Mouse (Mus musculus) layer of hippocampus, adult 8-10 months (tissue): Measurements from ENCODE around the gene Wdcp. TPM values are rescaled to one million over a fixed set of nuclear protein-coding genes. Genes with fewer than 3 reads are reported as not detected.
"Not testable (repeated sequence)": the region's sequence is repeated elsewhere in the genome, so short reads cannot be mapped to it uniquely, and the experiment has no call there.

ENCODE experiments used
- DNase-seq, 2 experiments: peaks; one replicate each; pipeline ENCODE4 v3.0.0; 2022; ENCODE audit warnings: low spot score in 2 of 2
- total RNA-seq, 4 experiments: library from RNA; stranded (reverse); gene quantifications; 2 replicates each; pipeline ENCODE4 v1.2.4; 2022

Gene Wdcp
- total RNA-seq, 4 experiments from 2014 or later = 11.3 to 14.9 (median 13.7) TPM

DNA sequence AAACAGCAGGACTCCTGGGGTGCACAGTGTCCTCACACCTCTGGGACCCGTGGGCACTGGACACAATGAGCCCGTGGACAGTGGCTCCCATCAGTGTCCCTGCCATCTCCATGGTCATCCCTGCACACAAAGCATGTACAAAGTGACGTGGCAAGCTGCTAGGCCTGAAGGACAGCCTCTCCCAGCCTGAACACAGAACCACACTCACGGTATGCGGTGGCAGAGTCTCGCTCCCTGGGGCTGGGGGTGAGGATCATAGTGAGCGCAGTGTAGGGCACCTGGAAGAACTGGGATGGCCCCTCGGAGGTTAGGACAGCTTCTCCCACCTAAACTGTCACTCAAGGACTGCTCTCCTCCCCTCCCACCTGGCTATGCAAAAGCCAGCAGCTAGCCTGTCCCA is 25.8 kb downstream of the Wdcp start:
- no peak for DNase-seq

DNA sequence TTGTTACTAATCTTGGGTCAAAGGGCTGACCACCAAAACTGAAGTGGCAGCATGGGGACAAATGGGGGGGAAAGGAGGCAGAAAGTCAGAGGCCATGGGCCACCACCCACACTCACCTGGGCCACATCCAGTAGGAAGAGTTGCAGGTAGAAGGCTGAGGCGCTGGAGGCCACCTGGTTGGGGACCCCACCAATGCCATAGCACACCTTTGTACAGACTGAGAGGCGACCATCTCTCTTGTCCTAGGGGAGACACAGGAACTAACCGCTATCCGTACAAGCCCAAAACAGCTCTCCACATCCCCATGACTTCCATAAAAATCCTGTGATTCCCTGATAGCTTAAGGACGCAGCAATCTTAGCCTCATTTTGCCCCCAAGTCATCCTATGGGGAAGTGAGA is 28.2 kb downstream of the Wdcp start:
- DNase-seq = no peak

DNA sequence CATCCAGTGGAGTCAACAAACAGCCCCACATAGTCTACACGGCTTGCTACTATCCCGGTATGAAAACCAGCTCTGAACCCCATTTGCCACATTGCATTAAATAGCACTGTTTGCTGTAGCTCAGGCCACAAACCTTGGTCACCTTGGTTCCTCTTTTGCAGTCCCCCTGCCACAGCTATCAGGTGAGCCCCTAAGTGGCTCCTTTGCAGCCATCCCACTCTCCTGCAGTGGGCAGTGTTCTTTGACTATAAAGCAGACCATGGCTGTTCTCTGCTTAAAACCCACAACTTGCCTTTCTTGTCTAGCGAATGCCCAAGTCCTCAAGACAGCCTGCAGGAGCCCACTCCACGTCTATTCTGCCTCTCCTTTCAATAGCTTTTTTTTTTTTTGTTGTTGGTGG is 29.2 kb downstream of the Wdcp start:
- no peak for DNase-seq

DNA sequence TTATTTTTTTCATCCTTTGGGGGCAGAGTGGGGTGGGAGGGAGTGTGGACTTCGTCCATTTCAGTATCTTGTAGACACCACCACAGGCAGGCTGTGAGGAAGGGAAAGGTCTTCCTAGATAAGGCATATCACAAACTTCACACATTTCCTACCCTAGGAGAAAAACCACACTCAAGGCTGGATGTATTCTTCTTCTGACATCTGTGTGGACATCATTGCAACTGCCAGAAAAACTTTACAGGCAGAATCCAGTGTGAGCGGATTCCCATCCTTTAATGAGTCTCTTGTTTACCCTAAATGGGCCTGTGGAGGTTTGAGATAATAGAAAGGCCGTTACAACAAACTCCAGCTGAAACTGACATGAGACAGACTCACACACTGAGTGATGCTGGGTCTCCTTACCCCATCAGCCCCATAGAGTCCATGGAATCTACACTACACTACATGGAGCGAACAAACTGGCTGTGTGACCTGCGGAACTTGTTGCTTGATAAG is 29.9 kb downstream of the Wdcp start:
- DNase-seq = no peak

DNA sequence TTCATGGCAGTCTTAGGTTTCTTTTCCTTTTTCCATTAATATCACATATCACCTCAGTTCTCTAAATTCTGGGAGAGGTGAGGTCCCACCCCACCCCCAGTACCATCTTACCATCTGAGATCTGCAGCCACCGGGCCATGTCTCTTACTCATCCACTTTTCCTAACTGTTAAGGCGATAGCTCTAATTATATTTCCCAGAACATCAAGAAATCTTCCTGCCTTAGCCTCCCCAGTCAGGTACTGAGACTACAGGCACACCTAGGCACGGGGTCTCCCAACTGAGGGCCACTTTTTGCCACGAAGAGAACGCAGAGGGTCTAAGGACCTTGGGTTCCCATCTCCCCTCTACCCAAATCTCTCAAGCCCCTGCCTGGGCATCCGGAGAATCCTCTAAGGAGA is 30.4 kb downstream of the Wdcp start:
- DNase-seq = no peak

DNA sequence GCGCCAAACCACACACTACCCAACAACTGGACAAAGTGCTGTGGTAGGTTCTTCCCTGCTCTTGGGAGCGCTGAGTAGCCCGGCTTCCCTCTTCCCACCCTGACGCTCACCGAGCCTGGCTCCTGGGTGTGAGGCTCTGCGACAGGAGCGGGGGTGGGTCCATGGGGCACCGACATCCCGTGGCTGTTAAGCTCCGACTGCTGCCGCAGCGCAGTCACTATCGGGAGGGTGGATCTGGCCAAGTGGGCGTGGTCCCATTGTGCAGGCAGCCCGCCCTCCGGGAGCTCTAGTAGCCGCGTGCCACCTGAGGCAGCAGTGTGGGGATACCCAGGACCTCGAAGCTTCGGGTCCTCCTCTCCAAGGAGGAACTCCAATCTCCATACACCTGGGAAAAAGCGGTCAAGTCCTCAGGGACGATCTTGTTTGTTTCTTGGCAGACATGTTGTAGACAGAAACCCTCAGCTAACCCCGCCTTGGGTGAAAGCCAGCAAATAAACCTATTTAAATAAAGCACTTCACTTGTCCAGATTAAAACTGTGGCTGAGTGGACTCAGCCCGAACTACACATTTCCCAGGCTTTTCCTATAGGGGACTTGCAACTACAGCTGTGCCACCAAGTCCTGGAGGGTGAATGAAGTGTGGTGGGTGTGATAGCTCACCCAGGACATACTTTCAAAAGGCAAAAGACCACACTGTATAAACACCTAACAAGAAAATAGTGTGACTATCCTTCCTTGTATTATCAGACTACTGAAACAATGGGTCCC is 31.2 kb downstream of the Wdcp start, which contains the start of gene Mfsd2b:
TSS of gene Mfsd2b (minus strand) at position 199 of the 767 bp plus-strand sequence.
- no peak for DNase-seq

DNA sequence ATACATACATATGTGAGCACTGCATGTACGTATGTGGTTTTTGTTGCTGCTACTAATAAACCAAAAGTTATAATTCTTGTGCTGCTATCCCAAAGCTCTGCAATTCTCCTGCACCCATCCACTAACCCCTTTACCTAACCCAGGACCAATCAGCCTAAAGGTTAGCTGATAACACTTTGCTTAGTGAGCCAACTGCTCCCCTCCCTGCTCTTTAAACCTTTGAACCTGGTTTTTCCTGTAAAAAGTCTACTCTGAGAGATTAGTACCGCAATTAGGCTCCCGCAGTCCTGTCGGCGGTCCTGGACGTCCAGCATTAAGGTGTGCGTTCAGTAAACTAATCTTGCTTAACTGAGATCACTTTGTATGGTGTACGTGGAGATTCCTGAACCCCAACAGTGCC is 32.5 kb downstream of the Wdcp start:
- no peak for DNase-seq

DNA sequence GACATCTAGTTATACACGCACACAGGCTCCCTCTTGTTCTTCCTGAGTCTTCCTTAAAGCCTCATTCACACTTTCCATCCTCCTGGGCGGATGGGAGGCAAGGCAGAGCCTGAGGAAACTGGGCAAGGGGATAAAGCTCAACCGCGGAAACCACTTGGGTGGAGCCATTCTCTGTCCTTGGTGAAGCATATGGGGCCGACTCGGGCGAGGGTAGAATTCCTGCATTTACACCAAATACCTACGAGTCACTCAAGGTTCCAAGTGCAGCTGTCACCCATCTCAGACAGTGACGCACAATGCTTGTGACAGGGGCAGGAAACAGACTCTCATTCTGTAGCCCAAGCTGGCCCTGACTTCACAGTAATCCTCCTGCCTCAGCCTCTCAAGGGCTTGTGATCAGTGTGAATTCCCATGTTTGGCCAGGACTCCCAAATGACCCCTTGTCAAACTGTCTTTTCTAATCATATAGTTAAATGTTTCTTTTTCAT is 35.2 kb downstream of the Wdcp start:
- DNase-seq = no peak

DNA sequence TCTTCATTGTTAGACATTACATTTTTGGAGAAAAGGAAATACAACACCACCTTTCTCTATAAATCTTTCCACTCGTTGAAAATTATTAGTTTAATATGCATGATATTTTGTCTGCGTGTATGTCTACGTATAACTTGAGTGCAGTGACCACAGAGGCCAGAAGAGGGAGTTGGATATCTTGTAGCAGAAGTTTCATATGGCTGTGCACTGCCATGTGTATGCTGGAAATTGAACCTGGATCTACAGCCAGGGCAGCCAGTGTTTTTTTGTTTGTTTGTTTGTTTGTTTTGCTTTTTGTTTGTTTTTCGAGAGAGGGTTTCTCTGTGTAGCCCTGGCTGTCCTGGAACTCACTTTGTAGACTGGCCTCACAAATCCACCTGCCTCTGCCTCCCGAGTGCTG is 35.9 kb downstream of the Wdcp start:
- no peak for DNase-seq

DNA sequence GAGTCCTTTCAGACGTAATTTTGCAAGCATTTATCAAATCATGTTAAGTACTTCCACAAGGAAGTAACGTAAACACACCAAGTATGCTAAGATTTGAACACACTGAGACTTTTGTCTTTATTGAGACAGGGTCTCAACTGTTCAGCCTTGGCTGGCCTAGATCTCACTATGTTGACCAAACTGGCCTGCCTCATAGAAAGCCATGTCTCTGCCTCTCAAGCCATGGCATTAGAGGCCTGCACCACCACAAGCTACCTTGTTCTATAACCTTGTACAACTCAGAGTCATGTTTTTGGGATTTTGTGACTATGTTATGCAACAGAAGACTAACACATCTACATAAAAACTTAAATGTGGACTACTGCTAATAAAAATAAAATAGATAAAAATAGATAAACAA is 39.0 kb downstream of the Wdcp start:
- DNase-seq = no peak

DNA sequence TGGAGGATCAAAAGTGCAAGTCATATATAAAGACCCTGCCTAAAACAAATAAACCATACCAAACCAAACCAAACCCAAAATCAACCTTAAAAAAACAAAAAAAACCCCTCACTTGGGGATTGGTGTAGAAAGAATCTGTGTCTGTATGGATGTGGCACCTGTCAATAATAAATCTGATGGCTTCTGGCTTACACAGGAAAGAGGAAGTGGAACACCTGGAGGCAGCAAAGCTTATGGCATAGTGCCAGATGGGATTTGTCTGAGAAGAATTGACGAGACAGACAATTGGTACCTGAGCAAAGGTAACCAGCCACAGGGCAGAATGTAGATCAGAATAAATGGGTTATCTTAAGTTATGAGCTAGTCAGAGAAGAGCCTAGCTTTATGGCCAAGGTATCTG is 42.0 kb downstream of the Wdcp start:
- DNase-seq = no peak

DNA sequence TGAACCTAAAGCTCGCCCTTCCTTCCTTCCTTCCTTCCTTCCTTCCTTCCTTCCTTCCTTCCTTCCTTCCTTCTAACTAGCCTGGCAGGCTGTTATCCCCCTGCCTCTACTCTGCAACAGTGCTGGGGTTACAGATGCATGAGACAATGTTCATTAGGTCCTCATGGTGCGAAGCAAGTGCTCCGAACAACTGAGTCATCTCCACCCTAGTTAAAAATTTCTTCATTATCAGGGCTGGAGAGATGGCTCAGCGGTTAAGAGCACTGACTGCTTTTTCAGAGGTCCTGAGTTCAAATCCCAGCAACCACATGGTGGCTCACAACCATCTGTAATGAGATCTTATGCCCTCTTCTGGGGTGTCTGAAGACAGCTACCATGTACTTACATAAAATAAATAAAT is 43.5 kb downstream of the Wdcp start:
- not testable (repeated sequence) for DNase-seq

DNA sequence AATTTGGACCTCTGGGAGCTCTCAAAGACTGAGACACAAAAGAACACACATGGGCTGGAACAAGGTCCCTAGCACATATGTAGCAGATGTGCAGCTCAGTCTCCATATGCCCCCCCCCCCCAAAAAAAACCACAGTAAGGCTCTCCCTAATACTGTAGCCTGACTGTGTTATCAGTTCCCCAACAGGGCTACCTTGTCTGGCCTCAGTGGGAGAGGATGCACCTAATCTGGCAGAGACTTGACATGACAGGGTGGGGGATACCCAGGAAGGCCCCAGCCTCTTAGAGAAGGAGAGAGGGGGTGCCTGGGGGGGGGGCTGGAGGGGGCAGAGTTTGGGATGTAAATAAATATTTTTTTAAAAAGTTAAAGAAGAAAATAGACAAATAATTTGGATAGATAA is 45.6 kb downstream of the Wdcp start:
- no peak for DNase-seq

DNA sequence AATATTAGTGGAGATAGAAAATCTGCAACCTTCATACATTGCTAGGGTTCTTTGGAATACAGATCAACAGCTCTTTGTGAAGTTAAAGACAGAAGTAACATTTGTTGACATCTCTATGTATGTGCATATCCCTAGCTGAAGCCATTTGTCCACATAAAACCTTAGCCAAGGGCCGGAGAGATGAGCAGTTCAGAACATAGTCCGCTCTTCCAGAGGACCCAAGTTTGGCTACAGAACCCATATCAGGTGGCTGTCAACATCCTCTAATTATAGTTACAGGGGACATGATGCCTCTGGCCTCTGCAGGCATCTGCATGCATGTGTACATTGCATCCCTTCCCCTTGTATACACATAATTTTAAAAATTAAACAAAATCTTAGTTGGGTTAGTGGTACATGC is 46.1 kb downstream of the Wdcp start:
- no peak for DNase-seq

DNA sequence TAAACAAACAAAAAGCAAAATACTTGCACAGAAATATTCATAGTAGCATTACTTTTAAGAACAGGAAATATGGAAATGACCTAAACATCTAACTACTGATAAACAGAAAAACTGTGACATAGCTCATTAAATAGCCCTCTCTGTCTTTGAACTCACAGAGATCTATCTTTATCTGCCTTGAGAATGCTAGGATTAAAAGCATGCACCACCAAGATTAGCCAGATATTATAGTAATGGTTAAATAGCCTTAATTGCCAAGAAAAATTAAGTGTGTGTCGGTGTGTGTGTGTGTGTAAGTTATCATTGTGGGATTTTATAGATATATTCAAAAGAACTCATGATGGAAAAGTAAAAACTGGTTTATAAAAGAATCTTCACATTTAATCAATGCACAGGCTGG is 46.8 kb downstream of the Wdcp start:
- no peak for DNase-seq

DNA sequence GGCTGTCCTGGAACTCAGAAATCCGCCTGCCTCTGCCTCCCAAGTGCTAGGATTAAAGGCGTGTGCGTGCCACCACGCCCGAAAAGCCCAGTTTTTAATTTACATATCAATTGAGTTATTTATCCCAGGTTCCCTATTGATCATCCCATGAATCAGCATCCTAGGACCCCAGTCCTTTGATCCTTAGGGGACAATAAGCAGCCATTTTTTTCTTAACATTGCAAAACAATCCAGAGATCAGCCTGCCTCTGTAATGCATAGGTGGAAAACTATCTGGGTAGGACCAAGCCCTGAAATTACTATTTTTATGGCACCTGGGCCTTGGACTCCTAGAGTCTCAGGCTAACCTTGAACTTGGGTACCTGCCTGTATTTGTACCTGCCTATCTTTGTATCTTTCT is 54.9 kb downstream of the Wdcp start:
- DNase-seq = no peak

DNA sequence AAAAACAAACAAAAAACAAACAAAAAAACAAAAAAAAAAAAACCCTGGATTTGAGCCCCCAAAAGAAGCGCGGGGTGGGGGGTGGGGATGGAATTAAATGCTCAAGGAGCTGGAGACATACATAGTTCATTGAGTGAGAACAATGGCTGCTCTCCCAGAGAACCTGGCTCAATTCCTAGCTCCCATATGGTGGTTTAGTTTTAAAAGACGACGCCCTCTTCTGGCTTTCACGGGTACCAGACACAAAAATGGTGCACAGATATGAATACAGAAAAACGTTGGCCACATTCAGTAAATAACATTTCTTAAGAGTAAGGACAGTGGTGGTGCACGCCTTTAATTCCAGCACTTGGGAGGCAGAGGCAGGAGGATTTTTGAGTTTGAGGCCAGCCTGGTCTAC is 62.8 kb downstream of the Wdcp start:
- DNase-seq = no peak

DNA sequence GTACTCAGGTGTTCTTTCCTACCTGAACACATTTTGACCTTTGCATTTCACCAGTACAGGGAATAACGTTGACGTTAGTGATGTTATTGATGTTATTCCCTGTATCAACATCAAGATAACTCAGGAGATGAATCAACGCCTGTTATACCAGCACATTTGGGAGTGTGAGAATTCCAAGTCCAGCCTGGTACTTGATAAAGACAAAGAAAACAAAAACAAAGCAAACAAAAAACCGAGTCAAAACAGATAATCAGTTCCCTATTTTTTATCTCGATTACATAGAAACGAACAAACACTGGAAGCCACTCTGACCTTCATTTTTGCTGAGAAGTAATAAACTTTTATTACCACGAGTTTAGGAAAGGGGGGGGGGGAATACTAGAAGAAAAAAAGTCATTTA is 63.4 kb downstream of the Wdcp start:
- DNase-seq = no peak

DNA sequence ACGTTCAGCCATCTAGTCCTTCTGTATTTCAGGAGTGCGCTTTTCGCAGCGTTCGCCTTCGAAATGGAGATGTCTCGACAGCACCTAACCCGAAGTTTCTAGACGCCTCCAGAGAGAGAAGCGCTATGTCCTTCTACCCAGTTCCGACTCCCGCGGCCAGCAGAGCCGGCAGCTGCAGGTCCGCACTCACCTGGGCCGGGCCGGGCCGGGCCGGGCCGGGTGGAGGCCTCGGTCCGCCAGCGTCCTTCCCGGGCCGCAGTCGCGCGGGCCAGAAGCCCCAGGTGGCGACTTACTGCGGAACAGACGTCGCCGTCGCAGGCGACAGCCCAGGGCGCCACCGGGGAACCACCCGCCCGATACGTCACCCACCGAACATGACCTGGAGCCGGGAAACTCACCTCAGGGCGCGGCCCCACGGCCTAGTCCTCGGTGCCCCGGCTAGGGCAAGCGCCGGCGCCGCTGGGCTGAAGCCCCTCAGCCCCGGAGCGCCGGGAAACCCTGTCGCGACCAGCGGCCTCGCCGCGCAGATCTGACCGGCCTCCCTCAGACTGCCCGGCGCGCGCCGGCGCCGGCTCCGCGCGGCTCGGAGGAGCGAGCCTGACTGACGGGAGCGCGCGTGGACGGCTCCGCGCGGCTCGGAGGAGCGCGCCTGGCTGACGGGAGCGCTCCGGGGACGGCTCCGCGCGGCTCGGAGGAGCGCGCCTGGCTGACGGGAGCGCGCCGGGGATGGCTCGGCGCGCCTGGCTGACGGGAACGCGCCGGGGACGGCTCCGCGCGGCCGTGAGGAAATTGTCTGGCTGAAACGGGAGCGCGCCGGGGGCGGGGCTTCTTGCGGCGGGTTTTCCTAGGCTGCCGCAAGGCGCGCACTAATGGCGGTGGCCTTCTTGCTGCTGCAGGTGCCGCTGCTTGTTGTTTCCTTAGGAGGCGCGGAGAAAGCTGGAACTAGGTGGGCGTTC is 64.1 kb downstream of the Wdcp start, which contains the start of gene Ubxn2a:
TSS of gene Ubxn2a (minus strand) at position 755 of the 956 bp plus-strand sequence.
- peak; percentile 82 to 93 for DNase-seq

DNA sequence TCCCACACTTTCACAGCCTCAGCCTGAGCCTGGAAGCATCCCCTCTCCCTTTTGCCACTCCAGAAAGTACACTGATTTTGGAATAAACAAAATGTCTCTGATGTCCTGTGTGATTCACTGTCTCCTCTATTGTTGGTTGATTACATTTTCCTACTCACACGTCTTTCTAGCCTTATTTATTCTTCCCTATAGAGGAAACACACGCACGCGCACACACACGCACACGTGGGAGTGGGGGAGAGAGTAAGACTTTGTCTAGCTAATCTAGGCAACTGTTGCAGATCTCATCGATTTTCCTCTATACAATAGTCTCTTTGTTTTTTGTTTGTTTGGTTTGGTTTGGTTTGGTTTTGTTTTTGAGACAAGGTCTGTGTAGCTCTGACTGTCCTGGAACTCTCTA is 65.3 kb downstream of the Wdcp start:
- no peak for DNase-seq
